Mouse (Mus musculus) layer of hippocampus, adult 9-10 months (tissue): ENCODE results near the gene Slc25a54.

Source experiments
- DNase-seq: peaks from one replicate; pipeline ENCODE4 v3.0.0; 2022; ENCODE audit warnings: low spot score

Slc25a54 gene

GRCm38 (mm10) chr3:109080169-109080568 lies at the start of gene Slc25a54:
TSS of gene Slc25a54 (plus strand) at chr3:109080469.
- DNase-seq: no peak

- no peak for DNase-seq
Observed at GRCm38 (mm10) chr3:109030817-109031216, 49.5 kb upstream of the Slc25a54 start.

- no peak for DNase-seq
Observed at GRCm38 (mm10) chr3:109031626-109032025, 48.6 kb upstream of the Slc25a54 start.

GRCm38 (mm10) chr3:109032306-109032705 lies 48.0 kb upstream of the Slc25a54 start:
- DNase-seq: no peak

GRCm38 (mm10) chr3:109034411-109034810 lies 45.9 kb upstream of the Slc25a54 start:
- no peak for DNase-seq

GRCm38 (mm10) chr3:109040908-109041307 lies 39.4 kb upstream of the Slc25a54 start:
- DNase-seq: no peak

GRCm38 (mm10) chr3:109043395-109043794 lies 36.9 kb upstream of the Slc25a54 start:
- no peak for DNase-seq

- no peak for DNase-seq
Observed at GRCm38 (mm10) chr3:109046428-109046827, 33.8 kb upstream of the Slc25a54 start.

- no peak for DNase-seq
Observed at GRCm38 (mm10) chr3:109047707-109048283, 32.5 kb upstream of the Slc25a54 start.

- no peak for DNase-seq
Observed at GRCm38 (mm10) chr3:109051056-109051945, 29.0 kb upstream of the Slc25a54 start.

- no peak for DNase-seq
Observed at GRCm38 (mm10) chr3:109051946-109052331, 28.3 kb upstream of the Slc25a54 start.

GRCm38 (mm10) chr3:109059903-109060302 lies 20.4 kb upstream of the Slc25a54 start:
- DNase-seq: no peak

GRCm38 (mm10) chr3:109062391-109062790 lies 17.9 kb upstream of the Slc25a54 start:
- no peak for DNase-seq

- peak; percentile 32 for DNase-seq
Observed at GRCm38 (mm10) chr3:109062989-109063388, 17.3 kb upstream of the Slc25a54 start.

GRCm38 (mm10) chr3:109084418-109084817 lies 4.1 kb downstream of the Slc25a54 start:
- no peak for DNase-seq

GRCm38 (mm10) chr3:109088460-109088859 lies 8.2 kb downstream of the Slc25a54 start:
- no peak for DNase-seq

GRCm38 (mm10) chr3:109104702-109105101 lies 24.4 kb downstream of the Slc25a54 start:
- DNase-seq: no peak

GRCm38 (mm10) chr3:109117136-109117535 lies 36.9 kb downstream of the Slc25a54 start:
- no peak for DNase-seq

- no peak for DNase-seq
Observed at GRCm38 (mm10) chr3:109119562-109119961, 39.3 kb downstream of the Slc25a54 start.

- DNase-seq: no peak
Observed at GRCm38 (mm10) chr3:109119973-109120372, 39.7 kb downstream of the Slc25a54 start.

- no peak for DNase-seq
Observed at GRCm38 (mm10) chr3:109122641-109123530, 42.6 kb downstream of the Slc25a54 start, which contains the start of gene Slc25a24. TSS of gene Slc25a24 (plus strand) at chr3:109123149.

- DNase-seq: no peak
Observed at GRCm38 (mm10) chr3:109123531-109123981, 43.3 kb downstream of the Slc25a54 start.
